Mouse (Mus musculus) lung, adult 2 months (tissue): Measurements from ENCODE around the gene Irf1.

ENCODE experiments used
- CTCF ChIP-seq: fragments of 200-500 bp; IDR thresholded peaks from 2 replicates; pipeline ENCODE4 v1.5.1; 2011; ENCODE audit warnings: mild to moderate bottlenecking, low read length, control low read depth; ENCODE audit not compliant: insufficient read depth
- POLR2A ChIP-seq: fragments of 200-500 bp; IDR thresholded peaks from 2 replicates; pipeline ENCODE4 v1.6.1; 2011; ENCODE audit warnings: low read depth, mild to moderate bottlenecking, control low read depth, low read length, borderline replicate concordance; ENCODE audit errors: extremely low read depth

GRCm38 (mm10) chr11:53749306-53749705 lies 20.5 kb upstream of the Irf1 start:
- TF ChIP-seq POLR2A (no peak), CTCF (no peak)
